Mouse (Mus musculus) urinary bladder, postnatal 4 days (tissue): Measurements from ENCODE around the gene Wnt2b.

Experiments
- DNase-seq, 2 experiments: peaks; one replicate each; pipeline ENCODE4 v3.0.0; 2021 to 2022; ENCODE audit warnings: low spot score in 2 of 2

Gene Wnt2b

DNA sequence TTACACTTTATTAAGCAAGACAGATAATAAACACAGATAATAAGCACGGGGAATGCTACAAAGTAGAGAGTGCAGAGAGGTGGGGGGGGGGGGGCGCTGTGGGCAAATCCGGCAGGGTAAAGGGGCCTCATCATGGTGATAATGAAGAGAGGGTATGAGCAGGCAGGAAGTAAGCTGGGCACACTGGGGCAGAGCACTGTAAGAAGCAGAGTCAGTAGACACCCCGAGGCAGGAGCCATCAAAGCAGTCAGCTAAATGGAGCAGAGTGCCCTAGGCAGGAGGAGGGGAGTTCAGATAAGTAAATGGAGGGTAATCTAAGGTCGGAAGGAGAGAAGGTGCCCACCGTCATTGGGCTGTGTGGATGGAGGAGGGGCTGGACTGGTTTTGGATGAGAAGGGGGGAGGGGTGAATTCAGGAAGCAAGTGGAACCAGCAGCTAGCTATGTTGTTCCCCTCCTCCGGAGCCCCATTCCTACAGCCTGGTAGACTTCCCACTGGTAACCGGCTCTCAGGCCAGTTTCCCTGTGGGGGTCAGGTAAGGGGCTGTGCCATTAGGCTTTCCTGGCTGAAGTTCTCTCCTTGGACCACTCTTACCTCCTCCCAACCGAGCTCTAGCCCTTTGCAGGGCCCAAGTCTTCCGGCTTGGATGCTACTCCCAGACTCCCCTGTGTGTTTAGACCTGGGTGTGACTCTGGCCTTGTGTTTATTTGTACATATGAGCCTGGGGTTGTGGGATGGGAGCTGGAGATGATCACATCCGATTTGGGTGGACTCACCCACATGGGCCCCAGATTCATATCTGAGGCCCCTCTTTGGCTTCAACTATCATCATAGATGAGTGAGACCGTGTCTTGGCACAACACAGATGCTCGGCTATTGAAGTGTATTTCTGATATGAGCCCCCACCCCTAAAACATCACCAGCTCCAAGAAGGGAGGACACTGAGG, 1.9 kb upstream of the Wnt2b start:
- DNase-seq: no peak

DNA sequence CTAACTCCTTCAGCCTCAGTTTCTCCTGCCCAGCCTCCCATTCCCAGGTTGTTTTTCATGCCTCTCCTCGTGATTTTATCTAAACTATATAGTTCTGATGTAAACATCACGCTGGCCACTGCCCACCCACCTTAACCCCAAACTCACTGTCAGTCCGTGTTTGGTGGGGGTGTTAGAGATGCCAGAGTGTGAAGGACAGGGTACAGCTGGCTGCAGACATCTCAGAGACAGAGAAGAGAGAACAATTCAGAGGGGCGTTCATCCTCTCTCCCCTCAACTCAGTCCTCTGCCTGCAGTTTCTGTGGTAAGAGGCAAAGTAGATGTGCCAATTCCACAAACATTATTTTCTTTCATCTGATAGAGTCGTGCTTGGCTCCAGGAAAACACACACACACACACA, 1.1 kb upstream of the Wnt2b start:
- no peak for DNase-seq

DNA sequence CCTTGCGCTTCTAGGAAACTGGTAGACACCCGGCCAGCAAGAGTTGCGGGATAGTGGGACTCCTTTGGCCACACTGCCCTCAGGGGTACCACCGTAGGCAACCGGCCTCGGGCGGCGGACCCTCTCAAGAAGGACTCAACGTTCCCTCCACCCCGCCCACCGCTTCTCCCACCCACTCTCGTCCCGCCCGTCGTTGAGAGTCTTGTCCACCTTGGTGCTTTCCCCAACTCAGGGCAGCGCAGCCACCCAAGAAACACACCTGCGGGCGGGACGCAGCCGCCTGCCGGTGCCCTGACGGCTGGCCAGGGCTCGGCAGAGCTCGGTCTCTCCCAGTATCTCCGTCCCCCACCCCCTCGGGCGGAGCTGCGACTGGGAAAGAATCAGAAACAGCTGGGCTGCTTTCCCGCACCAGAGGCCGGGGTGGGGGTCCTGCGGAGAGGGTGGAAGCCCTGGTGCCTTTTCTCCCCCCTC, 455 bp upstream of the Wnt2b start:
- DNase-seq: no peak

DNA sequence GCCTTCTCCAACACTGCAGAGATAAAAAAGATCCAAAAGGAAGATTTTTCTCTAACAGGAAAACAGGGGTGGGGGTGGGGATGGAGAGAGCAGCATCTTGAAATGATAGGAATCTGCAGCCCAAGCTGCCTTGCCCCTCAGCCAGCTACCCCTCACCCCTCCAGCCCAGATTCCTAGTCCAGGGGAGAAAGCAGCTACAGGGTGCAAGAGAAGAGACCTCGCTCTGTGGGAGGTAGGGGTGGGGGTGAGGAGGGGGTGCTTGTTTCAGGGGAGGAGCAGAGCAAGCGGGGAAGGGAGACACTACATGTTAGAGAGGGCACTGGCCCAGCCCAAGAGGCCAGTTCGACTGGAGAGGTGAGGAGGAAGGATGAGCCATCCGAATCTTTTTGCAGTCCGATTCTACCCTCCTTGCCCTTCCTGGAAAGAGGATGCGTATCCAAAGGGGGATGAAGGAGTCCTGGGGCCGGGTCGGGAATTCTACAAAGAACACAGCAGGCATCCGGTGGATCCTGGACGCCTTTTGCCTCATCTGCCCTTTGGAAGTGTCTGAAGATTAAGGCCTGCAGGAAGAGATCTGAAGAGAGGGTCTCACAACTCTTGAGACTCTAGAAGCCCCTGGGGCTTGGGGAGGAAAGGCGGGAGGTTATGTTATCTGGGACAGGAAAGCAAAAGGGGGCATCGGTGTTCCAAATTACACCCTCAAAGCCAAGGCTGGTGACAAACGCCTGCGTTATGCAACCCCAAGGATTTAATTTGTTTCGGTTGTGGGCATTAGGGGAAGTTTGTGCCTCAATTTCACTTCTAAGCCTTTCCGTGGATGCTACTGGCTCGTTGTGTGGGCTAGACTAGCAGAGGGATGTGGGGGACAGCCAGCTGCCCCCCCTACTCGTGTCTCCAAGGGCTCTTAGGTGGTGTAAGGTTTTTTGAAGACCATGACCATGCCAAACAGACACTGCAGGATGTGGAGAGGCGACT, 1.4 kb downstream of the Wnt2b start:
- DNase-seq: no peak

DNA sequence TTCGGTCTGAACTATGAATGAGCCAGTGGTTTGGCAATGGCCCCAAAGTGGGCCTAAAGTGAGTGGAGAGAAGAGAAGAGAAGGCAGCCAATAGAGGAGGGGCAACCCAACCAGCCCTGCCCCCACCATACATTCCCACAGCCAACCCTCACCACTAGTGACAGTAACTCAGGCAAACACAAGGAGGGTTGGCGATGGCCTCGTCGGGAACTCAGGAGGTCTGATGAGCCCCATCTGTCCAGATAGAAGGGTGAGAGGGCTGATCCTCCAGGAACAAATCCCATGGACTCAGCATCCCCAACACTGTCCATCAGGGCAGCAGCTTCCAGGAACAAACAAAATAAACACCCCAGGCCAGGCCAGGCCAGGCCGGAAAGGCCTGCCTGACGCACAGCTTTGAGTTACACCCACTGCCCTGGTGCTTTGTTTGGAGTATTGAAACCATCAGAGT, 5.6 kb downstream of the Wnt2b start:
- no peak for DNase-seq

DNA sequence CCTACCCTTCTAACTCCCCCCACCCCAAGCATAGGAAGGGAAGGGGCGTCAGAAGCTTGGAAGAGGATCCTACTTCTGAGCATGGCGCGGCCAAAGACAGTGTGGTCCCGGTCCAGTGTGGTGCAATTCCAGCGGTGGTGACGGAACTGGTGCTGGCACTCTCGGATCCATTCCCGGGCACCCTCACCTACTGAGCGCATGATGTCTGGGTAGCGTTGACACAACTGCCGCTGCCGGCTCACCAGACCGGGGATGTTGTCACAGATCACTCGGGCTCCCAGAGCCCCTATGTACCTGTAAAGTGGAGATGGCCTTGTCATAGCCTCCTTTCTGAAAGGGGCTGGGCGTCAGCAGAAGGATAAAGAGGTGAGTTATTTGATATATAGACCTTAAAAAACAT, 7.2 kb downstream of the Wnt2b start:
- DNase-seq: no peak

DNA sequence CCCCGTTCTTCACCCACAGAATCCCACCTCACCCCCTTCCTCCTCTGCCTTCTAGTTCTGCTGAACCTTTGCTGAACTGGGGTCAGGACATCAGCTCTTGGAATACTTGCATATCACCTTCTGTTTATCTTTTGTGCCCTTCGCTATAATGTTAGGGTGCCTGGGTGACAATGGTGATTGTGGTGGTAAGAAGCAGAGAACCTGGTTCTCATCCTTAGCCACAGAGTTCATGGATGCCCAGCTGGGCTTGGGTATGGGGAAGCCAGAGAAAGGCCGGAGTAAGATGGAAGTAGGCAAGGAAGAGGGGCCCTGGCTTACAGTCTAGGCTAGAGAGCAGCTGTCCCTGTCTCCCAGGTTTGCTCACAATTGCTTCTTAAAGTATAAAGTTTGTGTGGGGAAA, 7.6 kb downstream of the Wnt2b start:
- no peak for DNase-seq

DNA sequence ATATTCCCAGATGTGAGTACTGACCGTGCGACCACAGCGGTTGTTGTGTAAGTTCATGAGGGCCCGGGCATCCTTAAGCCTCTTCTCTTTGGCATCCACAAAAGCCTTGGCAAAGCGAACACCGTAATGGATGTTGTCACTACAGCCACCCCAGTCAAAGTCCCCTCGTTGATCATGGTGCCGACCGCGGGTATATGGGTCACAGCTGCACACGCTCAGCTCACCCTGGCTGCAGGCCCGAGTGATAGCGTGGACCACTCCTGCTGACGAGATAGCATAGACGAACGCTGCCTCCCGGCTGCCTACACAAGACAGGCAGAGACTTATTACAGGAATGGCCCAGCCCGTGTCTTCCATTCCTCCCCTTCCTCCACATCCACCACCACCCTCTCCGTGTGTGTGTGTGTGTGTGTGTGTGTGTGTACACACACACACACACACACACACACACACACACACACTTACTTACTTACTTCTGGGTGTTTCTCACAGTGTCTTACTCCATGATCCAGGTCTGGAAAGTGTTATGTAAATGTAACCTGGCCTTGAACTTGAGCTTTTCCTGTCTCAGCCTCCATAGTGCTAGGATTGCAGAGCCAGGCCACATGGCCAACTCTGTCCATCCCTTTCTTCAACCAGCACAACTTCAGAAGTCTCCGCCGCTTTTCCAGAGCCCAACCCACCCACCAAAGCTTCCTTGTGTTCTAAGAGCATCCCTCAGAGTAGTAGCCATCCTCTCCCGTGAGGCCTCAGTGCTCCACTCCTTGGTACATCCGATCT, 8.6 kb downstream of the Wnt2b start:
- DNase-seq: no peak

DNA sequence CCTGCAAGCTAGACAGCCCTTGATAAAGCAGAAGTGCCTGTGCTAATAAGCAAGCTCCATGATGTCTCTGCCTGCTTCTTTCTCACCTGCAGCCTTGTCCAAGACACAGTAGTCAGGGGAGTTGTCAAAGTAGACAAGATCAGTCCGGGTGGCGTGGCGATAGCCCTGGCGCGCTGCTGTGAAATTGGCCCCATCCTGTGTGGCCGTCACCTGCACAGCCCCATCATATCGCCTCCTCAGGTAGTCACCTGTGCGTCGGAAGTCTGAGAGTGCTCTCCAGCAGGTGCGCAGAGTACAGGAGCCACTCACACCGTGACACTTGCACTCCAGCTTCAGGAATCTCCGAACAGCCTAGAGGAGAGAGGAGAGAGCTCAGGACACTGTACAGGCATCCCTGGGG, 10.8 kb downstream of the Wnt2b start:
- no peak for DNase-seq

DNA sequence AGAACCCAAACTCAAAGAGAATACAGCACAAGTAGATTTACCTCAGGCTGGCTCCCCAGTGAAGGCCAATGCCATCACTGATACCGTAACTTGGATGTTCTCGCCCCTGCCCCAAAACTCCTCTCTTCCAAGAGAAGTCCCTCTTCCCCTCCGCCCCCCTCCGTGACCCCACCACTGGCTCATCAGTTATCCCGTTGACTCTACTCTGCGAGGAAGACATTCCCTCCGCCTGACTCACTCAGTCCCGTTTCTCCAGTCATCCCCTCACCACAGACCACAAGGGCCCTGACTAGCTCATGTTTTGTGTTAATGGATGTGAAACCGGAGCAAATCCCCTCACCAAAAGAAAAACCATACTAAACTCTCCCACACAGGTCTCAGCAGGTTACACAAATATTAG, 16.8 kb downstream of the Wnt2b start:
- no peak for DNase-seq

DNA sequence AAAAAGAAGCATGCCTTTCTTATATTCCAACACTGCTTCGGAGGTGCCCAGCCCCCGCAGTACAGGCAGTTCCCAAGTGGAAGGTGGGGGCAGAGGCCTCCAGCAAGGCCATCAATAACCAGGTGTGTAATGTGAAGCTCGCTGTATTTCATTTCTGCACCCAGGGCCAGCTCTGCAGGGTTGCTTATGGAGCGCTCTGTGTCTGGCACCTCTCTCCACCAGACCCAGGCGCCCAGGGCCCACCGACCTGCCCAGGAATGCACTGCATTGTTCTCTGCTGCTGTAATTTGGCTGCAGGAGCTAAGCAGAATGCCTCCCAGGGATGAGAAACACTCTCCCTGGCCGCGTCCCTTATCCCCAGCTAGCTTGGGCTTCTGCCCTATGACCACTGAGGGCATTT, 18.4 kb downstream of the Wnt2b start:
- DNase-seq: no peak

DNA sequence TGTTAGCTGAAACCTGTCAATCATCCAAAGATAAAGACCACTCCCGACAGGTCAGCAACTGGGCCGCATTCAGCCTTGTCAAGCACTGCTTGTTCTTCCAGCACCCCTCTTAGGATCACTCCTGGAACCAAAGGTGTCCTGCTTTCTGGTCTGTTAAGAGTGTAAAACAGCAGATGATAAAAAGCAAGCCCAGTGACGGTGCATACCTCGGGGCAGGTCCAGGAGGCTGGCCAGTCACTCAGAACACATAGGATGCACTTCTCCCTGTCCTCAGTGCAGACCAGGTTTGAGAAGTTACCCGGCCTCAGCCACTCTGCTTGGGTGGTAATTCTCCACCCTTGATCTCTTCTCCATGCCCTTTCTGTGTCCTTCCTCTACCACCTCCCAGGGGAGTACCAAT, 19.0 kb downstream of the Wnt2b start:
- DNase-seq: no peak

DNA sequence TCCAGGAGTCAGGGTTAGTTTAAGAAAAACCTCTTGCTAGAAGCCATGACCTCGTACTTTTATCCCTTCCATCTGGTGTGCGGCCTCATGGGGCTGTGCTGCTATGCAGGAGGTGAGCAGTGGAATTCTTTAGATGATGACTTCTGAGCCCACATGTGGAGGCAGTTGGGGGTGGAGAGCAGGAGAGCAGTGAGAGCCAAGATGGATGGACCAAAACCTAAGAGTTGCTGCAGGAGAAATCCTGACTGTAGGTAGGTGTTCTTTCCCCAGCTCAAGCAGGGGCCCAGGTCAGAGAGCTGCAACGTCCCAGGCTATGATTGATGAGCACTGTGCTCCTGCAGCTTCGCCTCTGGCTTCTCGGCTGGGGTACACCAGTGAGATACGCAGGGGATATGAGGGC, 21.0 kb downstream of the Wnt2b start:
- no peak for DNase-seq

DNA sequence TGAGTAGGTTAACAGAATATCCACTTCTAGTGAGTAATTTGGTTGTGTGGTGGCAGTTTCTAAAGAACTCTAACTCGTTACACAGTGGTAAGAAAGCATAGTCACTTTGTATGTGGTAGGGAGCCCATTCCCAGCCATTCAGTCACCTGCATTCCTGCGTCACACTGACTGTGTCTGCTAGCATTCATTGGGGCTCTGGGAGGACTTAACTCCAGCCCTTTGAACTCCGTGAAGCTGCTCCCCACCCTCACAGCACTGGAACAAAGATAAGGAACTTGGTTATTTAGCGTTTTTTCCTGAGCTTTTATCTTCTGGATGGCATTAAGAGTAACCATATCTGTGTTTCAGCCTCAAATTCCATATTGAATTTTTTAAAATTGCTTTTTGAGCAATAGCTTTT, 23.4 kb downstream of the Wnt2b start:
- no peak for DNase-seq

DNA sequence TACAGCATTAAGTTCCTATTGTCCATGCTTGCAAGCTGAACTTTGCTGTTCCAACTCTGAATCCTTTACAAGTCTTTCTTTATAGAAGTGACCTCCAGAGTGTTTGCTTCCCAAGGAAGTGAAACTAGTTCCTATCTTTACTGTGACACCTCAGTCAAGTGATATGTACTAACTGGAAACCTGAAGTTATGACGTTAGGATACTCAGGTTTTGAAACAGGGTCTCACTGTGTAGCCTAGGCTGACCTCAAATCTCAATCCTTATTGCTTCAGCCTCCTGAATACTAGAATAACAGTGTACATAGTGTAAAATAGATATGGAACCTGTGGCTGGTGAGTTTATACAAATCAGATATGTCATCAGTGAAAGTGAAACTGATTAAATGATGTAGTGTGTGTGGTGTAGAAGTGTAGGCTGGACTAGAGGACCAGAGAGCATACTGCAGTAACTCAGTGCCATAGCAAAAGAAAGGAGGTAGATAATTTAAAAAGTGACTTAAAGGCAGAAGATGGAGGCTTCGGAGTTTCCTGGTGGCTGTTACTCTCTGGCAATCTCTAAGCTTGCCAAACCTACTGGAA, 23.9 kb downstream of the Wnt2b start:
- DNase-seq: no peak

DNA sequence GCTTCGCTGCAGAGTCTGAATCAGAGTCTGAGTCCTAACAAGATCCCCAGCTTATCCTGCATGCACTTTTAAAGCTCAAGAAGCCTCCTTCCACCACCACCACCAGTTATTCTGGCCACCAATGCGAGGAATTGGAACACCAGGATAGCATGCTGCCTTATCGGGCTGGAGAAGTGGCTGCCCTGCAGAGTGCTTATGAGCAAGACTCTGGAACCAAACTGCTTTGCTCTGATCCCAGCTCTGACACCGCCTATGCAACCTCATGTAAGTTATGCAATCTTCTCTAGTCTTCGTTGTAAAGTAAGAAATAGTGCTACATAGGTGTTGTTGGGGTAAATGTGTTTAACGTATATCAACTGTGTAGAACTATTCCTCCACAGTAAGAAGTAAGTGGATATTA, 32.3 kb downstream of the Wnt2b start:
- DNase-seq: no peak

DNA sequence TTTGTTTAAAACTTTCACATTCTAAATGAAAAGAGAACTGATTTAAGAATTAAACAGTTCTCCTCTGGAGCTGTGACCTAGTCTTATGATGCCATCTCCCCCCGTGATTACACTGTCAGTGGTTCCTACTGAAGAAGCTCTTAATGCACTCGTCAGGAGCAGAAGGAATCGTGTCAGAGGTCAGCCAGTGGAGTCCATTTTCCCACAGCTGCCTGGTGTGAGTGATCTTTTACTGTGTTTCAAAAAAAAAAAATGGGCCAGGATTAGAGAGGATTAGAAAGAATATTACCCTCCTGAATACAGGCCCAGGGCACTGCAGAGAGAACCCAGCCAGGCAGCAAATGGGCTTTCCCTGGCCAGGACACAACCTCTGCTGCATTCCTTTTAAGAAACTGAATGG, 46.7 kb downstream of the Wnt2b start:
- DNase-seq: no peak

DNA sequence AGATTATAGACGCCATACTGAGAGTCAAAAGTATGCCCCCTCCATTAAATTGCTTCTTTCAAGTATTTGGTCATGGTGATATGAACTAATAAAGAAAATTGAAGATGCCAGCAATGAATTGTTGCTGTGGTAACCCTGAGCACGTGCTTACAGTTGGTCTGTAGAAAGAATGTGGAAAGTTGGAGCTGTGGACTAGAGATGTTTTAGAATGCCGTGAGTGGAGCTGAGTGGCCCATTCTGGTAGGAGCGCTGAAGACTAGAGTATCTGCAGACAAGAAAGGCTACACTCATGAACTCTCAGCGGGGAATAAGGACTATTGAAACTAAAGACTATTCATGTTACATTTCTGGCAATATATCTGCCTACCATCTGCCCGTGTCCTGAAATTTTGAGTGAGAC, 52.5 kb downstream of the Wnt2b start:
- no peak for DNase-seq

DNA sequence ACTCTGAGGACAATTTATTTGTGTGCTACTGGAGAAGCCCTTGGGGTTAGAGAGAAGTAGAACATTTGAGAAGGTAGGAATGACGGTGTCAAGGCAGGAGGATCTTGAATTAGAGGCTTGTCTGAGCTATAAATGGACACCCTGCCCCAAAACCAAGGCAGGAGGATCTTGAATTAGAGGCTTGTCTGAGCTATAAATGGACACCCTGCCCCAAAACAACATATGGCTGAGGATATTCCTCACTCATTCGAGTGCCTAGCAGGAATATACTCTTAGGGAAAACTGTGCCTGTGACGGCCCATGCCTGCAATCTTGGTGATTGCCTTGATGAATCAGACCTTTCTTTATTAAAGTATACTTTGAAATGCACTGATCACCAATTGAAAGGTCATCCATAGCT, 55.7 kb downstream of the Wnt2b start:
- no peak for DNase-seq

DNA sequence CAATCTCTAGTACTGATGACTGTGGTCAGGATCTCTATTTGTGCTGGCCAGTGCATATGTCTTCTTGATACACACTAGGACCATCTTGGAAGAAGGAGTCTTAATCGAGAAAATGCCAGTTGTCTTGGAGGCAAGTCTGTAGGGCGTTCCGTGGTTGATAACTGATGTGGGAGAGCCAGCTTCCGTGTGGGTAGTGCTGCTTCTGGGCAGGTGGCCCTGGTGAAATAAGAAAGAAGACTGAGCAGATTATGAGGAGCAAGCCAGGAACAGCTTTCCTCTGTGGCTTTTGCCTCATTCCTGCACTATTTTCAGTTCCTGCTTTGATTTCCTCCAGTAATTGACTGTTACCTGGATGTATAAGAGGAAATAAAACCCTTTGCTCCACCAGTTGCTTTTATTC, 56.3 kb downstream of the Wnt2b start:
- DNase-seq: no peak

DNA sequence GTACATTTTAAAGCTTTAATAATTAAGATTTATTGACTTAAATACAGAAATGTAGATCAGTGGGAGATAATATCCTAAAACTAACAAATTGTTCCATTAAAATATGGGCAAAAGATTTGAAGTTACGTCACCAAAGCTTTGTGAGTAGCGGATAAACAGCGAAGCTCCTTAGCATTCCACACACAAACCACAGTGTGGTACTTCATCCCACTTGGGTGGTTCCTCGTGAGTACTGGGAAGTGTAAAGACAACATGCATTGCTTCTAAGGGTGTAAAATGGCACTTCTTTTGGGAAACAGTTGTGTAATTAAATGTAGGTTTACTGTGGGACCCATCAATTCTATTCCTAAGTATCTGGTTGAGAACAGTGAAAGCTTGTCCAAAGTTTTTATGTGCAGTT, 60.6 kb downstream of the Wnt2b start:
- no peak for DNase-seq
